Mouse (Mus musculus) neural tube, embryonic 13.5 days (tissue): Measurements from ENCODE around the gene Myo5c. TPM values are rescaled to one million over a fixed set of nuclear protein-coding genes. Genes with fewer than 3 reads are reported as not detected.

Source experiments
- ATAC-seq: fragments of 200-750 bp; cut with Nextera tagmentation; 2 replicates; pipeline ENCODE4 v1.8.0; 2017; ENCODE audit warnings: low read depth, mild to moderate bottlenecking, moderate TSS enrichment, moderate library complexity
- H3K27ac ChIP-seq: fragments of 300-500 bp; sonication (generic); replicated peaks from 2 replicates; pipeline ENCODE4 v1.5.1; 2015; ENCODE audit warnings: moderate library complexity, mild to moderate bottlenecking, inconsistent platforms
- H3K27me3 ChIP-seq: fragments of 300-500 bp; sonication (generic); 2 replicates; pipeline ENCODE4 v1.6.1; 2015; ENCODE audit warnings: mild to moderate bottlenecking, inconsistent platforms
- H3K36me3 ChIP-seq: fragments of 300-500 bp; sonication (generic); 2 replicates; pipeline ENCODE4 v1.6.1; 2015; ENCODE audit warnings: mild to moderate bottlenecking, inconsistent platforms
- H3K4me1 ChIP-seq: fragments of 300-500 bp; sonication (generic); replicated peaks from 2 replicates; pipeline ENCODE4 v1.6.1; 2015; ENCODE audit warnings: inconsistent platforms
- H3K4me2 ChIP-seq: fragments of 300-500 bp; sonication (generic); 2 replicates; pipeline ENCODE4 v1.6.1; 2015; ENCODE audit warnings: inconsistent platforms, mild to moderate bottlenecking, moderate library complexity
- H3K4me3 ChIP-seq: fragments of 300-500 bp; sonication (generic); 2 replicates; pipeline ENCODE4 v1.5.1; 2015; ENCODE audit warnings: mild to moderate bottlenecking, inconsistent platforms
- H3K9ac ChIP-seq: fragments of 300-500 bp; sonication (generic); 2 replicates; pipeline ENCODE4 v1.6.1; 2015; ENCODE audit warnings: moderate library complexity, mild to moderate bottlenecking, inconsistent platforms
- H3K9me3 ChIP-seq: fragments of 300-500 bp; sonication (generic); 2 replicates; pipeline ENCODE4 v1.6.1; 2016; ENCODE audit warnings: inconsistent platforms
- WGBS: fragments of 180-500 bp; shearing (Covaris S2); methylation state at CpG from one replicate; pipeline ENCODE4 v1.1.7; 2015; 5-methylcytosine and 5-hydroxymethylcytosine counted together
- polyA plus RNA-seq: library from polyadenylated mRNA; unstranded; fragments of >200 nt; fragmentation: Nextera tagmentation; extraction: Ambion mirVana; gene quantifications from 2 replicates; pipeline ENCODE4 v1.2.1, GENCODE M21; 2015

Gene Myo5c
- polyA plus RNA-seq, 1 experiment from 2014 or later, result 0.45 TPM

DNA sequence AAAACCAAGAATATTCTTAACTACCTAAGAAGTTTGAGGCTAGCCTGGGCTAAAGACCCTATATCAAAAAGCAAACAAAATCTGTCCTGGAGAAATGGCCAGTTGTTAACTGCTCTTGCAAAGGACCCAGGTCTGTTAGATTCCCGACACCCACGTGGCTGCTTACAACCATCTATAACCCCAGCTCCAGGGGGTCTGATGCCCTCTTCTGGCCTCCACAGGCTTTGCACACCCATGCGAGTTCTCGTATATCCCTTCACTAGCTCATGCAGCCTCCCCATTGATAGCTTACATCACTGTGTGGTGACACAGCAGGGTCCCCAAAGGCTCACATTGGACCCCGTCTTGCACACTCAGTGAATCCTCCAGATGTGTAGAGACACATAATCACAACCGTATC, 53.5 kb downstream of the Myo5c start:
- Histone ChIP-seq H3K4me3 (no peak overlapping the region), H3K27me3 (peaks cover 4% of the 10 kb centered on the region; the same call in 1 of the 2 replicates), H3K36me3 (no peaks in the 10 kb centered on the region), H3K9me3 (no peaks in the 10 kb centered on the region), H3K4me1 (no peaks in the 10 kb centered on the region), H3K27ac (no peak overlapping the region), H3K9ac (no peak overlapping the region), H3K4me2 (no peak overlapping the region)
- ATAC-seq, result no peak
- 86% methylated on average over 6 of the region's 6 CpGs for WGBS

- Histone ChIP-seq H3K36me3 (no peaks in the 10 kb centered on the region), H3K27me3 (no peaks in the 10 kb centered on the region), H3K27ac (no peak overlapping the region), H3K9ac (no peak overlapping the region), H3K4me1 (no peaks in the 10 kb centered on the region), H3K9me3 (no peaks in the 10 kb centered on the region), H3K4me3 (no peak overlapping the region), H3K4me2 (no peak overlapping the region)
- 75% methylated on average over 6 of the region's 6 CpGs for WGBS
- no peak for ATAC-seq
Observed at GRCm38 (mm10) chr9:75287636-75288035, 55.8 kb downstream of the Myo5c start.

- H3K27me3 ChIP-seq, result no peaks in the 10 kb centered on the region
- H3K9me3 ChIP-seq, result no peaks in the 10 kb centered on the region
- no peak overlapping the region for H3K4me3 ChIP-seq
- no peak overlapping the region for H3K4me2 ChIP-seq
- no peaks in the 10 kb centered on the region for H3K36me3 ChIP-seq
- H3K27ac ChIP-seq, result no peak overlapping the region
- 48% methylated on average over 4 of the region's 4 CpGs for WGBS
- H3K9ac ChIP-seq, result no peak overlapping the region
- no peak for ATAC-seq
- H3K4me1 ChIP-seq, result no peaks in the 10 kb centered on the region
Observed at GRCm38 (mm10) chr9:75289545-75289944, 57.7 kb downstream of the Myo5c start.

- no peak overlapping the region for H3K9ac ChIP-seq
- H3K4me3 ChIP-seq, result no peak overlapping the region
- no peaks in the 10 kb centered on the region for H3K4me1 ChIP-seq
- no peaks in the 10 kb centered on the region for H3K36me3 ChIP-seq
- ATAC-seq, result no peak
- no peaks in the 10 kb centered on the region for H3K27me3 ChIP-seq
- WGBS, result 88% methylated on average over 2 of the region's 2 CpGs
- no peaks in the 10 kb centered on the region for H3K9me3 ChIP-seq
- H3K4me2 ChIP-seq, result no peak overlapping the region
- no peak overlapping the region for H3K27ac ChIP-seq
Observed at GRCm38 (mm10) chr9:75299342-75299741, 67.5 kb downstream of the Myo5c start.

DNA sequence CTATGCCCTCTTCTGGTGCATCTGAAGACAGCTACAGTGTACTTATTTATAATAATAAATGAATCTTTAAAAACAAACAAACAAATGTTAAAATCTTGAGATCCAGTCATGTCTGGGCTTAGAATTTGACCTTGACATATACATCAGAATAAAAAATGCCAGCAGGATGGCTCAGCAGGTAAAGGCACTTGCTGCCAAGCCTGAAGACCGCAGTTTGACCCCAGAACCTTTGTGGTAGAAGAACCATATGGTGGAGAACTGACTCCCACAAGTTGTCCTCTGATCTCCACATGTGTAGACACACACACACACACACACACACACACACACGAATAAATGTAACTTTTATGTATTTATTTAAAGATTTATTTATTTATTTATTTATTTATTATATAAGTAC, 71.2 kb downstream of the Myo5c start:
- no peak overlapping the region for H3K9ac ChIP-seq
- no peak overlapping the region for H3K4me3 ChIP-seq
- H3K9me3 ChIP-seq, result no peaks in the 10 kb centered on the region
- H3K27ac ChIP-seq, result no peak overlapping the region
- WGBS, result 77% methylated on average over 2 of the region's 2 CpGs
- H3K4me1 ChIP-seq, result no peaks in the 10 kb centered on the region; the same call in 1 of the 2 replicates
- no peak overlapping the region for H3K4me2 ChIP-seq
- ATAC-seq, result no peak
- H3K27me3 ChIP-seq, result no peaks in the 10 kb centered on the region
- H3K36me3 ChIP-seq, result no peaks in the 10 kb centered on the region

GRCm38 (mm10) chr9:75303701-75304261, 72.0 kb downstream of the Myo5c start:
- Histone ChIP-seq H3K4me3 (no peak overlapping the region), H3K4me1 (no peaks in the 10 kb centered on the region; the same call in 1 of the 2 replicates), H3K9me3 (no peaks in the 10 kb centered on the region), H3K27me3 (no peaks in the 10 kb centered on the region), H3K9ac (no peak overlapping the region), H3K4me2 (peak overlapping the region; percentile 34), H3K36me3 (no peaks in the 10 kb centered on the region), H3K27ac (no peak overlapping the region)
- 34% methylated on average over 16 of the region's 16 CpGs for WGBS
- no peak for ATAC-seq

DNA sequence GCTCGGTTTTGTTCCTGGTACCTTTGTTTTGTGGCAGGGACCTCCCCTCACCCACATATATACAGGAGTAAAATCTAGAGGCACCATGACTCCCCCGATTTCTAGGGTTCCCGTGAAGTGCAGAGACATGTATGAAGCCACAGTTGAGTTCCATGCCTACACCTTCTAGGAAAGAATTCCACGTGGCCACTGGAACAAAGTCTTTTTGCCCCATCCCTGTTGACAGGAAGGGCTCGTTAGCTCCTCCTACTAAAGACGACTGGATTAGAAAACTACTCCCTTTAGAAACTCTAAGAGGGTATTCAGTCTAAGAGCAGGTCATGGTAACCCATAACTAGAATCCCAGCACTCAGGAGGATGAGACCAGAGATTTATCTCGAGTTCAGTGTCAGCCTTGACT, 72.5 kb downstream of the Myo5c start:
- Histone ChIP-seq H3K9me3 (no peaks in the 10 kb centered on the region), H3K27me3 (no peaks in the 10 kb centered on the region), H3K36me3 (no peaks in the 10 kb centered on the region), H3K9ac (no peak overlapping the region), H3K4me1 (no peaks in the 10 kb centered on the region; the same call in 1 of the 2 replicates), H3K4me3 (no peak overlapping the region), H3K4me2 (peak overlapping the region; percentile 34; the same call in 1 of the 2 replicates), H3K27ac (no peak overlapping the region)
- ATAC-seq, result no peak
- WGBS, result 38% methylated on average over 7 of the region's 7 CpGs

DNA sequence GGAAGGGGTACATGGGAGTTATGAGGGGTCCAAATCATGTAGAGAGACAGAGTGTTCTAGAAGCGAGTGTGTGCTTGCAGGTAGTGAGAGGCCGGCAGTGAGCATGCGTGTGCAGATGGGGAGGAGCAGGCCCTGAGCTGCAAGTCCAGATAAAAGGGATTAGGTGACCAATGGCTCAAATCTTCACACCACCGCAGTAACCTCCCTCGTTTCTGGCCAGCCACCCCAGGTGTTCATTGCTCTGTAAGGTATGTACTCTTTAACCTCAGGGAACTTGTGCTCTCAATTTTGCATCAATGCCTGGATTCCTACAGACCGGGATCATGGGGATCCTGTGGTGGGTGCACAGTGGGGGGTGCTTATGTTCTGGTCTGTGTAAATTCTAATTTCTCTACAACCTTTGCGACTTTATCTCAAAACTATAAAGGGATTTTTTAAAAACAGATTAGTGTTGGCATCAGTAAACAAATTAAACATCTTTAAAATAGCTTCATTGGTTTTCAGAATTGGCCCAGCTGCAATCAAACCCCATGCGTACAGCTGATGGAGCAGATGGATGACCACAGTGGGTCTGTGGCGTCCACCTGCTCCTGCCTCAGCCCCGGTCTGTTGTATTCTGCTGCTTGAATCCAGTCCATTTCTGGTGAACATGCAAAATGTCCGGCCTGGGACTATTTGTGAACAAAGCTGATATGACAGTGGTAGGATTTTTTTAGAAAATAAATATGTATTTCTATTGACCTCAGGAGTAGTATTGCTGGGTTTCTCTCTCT, 74.5 kb downstream of the Myo5c start, which contains the start of gene Gnb5:
Gnb5 (plus strand) TSS at position 163 of the 773 bp plus-strand sequence.
- ATAC-seq, result no peak

DNA sequence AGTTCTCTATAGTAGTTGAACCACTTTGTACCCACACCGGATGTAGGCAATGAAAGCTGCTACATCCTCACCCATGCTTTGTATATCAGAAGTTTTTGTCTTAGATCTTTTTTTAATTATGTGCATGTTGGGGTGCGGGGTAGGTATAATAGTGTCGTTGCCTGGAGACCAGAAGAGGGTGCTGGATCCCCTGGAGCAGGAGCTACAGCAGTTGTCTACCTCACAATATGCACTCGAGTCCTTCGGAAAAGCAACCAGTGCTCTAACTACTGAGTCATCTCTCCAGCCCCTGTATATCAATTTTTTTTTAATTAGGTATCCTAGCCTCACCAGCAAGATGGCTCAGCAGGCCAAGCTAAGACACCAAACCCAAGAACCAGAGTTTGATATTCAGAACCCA, 75.2 kb downstream of the Myo5c start:
- 90% methylated on average over 5 of the region's 5 CpGs for WGBS
- Histone ChIP-seq H3K27me3 (no peaks in the 10 kb centered on the region), H3K4me2 (no peak overlapping the region), H3K27ac (no peak overlapping the region), H3K4me3 (no peak overlapping the region), H3K4me1 (no peaks in the 10 kb centered on the region; the same call in 1 of the 2 replicates), H3K36me3 (no peaks in the 10 kb centered on the region), H3K9ac (no peak overlapping the region), H3K9me3 (no peaks in the 10 kb centered on the region)
- ATAC-seq, result no peak

More for the DNA sequence above, 74.5 kb downstream of the Myo5c start, which contains the start of gene Gnb5:
- WGBS, result 78% methylated on average over 11 of the region's 11 CpGs
- no peaks in the 10 kb centered on the region; the same call in 1 of the 2 replicates for H3K4me1 ChIP-seq
- no peak within 1 kb of the TSS for H3K4me2 ChIP-seq
- H3K9ac ChIP-seq, result no peak within 1 kb of the TSS
- no peak within 1 kb of the TSS for H3K4me3 ChIP-seq
- no peaks in the 10 kb centered on the region for H3K9me3 ChIP-seq
- H3K27me3 ChIP-seq, result no peaks in the 10 kb centered on the region
- H3K27ac ChIP-seq, result no peak within 1 kb of the TSS
- H3K36me3 ChIP-seq, result no peaks in the 10 kb centered on the region

DNA sequence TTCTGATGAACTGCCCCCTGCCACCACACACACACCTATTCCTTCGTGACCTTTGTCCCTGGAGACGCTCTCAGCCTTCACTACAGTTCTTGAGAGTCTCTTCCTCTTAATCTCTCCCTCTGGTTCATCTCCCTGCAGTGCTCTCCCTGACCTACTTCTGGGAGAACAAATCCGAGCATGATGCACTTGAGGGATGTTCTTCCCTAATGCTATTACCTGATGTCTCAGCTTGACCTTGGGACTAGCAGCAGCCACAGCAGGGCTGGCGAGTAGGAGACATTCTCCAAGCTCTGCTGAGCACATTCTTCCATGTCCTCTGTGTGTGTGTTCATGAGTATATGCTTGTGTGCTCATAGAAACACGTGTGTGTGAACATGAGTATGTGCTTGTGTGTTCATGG, 76.8 kb downstream of the Myo5c start:
- Histone ChIP-seq H3K4me3 (no peak overlapping the region), H3K9me3 (no peaks in the 10 kb centered on the region), H3K36me3 (no peaks in the 10 kb centered on the region), H3K9ac (no peak overlapping the region), H3K4me1 (peaks cover 4% of the 10 kb centered on the region), H3K27me3 (no peaks in the 10 kb centered on the region), H3K4me2 (no peak overlapping the region), H3K27ac (no peak overlapping the region)
- ATAC-seq, result no peak
- 78% methylated on average over 5 of the region's 5 CpGs for WGBS

DNA sequence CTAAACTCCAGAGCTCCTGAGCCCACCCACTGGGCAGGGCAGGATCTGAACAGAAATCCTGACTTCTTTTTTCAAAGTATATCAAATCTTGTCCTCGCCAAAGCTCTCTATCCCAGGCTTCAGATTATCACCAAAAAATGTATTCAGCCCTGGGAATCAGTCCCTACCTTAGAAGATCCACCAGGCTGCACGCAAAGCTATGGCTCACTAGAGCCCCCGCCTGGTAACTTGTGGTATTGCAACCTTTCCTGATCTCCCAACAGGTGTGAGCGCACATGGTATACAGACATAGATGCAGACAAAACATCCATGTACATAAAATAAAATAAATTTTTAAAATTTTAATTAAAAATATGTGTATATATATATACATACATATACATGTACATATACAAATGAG, 80.2 kb downstream of the Myo5c start:
- Histone ChIP-seq H3K36me3 (no peaks in the 10 kb centered on the region), H3K9ac (no peak overlapping the region), H3K4me1 (peaks cover 23% of the 10 kb centered on the region), H3K9me3 (no peaks in the 10 kb centered on the region), H3K27me3 (no peaks in the 10 kb centered on the region), H3K4me2 (no peak overlapping the region), H3K27ac (no peak overlapping the region), H3K4me3 (no peak overlapping the region)
- no peak for ATAC-seq
- 17% methylated on average over 4 of the region's 4 CpGs for WGBS

GRCm38 (mm10) chr9:75313138-75313831, 81.5 kb downstream of the Myo5c start:
- WGBS, result 29% methylated on average over 10 of the region's 11 CpGs
- Histone ChIP-seq H3K36me3 (peaks cover 5% of the 10 kb centered on the region; the same call in 1 of the 2 replicates), H3K9me3 (no peaks in the 10 kb centered on the region), H3K9ac (peak overlapping the region; percentile 79), H3K27me3 (no peaks in the 10 kb centered on the region), H3K4me2 (peak overlapping the region; percentile 78), H3K27ac (peak overlapping the region; percentile 85), H3K4me3 (peak overlapping the region; percentile 73), H3K4me1 (peaks cover 23% of the 10 kb centered on the region)
- ATAC-seq, result peak; percentile 30
